In the genomic region with DNA sequence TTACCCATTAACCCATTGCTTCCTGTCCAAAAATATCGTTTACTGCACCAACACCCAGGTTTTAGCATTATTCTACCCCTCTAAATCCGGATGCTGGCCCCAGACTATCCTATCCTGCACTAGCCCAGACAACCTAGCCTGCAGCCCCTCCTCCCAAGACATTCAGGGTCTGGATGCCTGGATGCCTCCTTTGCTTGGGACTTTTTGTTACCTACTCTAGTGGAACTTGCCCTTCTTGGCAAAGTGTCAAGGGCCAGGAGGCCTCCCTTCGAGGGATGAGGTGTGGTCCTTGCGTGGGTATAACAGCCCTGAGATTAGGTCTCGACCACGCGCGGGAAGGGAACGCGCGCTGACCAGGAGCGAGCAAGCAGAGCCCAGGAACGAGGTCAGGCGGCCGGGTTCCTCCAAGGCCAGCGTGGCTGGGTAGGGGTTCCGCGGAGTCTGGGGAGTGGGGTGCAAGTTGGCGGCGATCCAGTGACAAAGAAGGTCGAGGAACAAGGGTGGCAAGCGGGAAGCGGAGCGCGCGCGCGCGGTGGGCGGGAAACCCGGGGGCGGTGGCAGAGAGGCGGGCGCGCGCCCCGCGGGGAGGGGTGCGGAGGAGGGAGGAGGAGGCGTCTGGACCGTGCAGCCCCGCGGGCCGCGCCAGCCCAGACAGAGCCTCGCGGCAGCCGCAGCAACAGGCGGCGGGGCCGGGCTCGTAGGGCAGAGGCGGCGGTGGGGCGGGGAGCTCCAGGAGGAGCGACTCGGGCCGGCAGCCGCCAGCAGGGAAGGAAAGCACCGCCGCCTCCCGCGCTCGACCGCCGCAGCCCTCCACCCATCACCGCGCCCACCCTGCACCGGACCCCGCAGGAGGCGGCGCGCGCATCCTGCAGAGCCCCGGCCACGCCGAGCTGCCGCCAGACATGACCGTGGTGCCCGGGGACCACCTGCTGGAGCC, we compare ENCODE assay signal across 8 mouse cellular contexts. TPM values are rescaled to one million over a fixed set of nuclear protein-coding genes. Genes with fewer than 3 reads are reported as not detected.
DNase-seq lines count a peak whose midpoint lies in the region; ATAC-seq and TF ChIP-seq lines count a peak whose summit lies in the region.

A gene (plus strand): TSS at position 649 of the 937 bp plus-strand sequence.

- peak; percentile 25 for ATAC-seq in activated CD4-positive, CD25-positive, alpha-beta regulatory T cell, adult 4 months
- ATAC-seq in hindbrain, postnatal 0 days: peak; percentile 94

- peak within 1 kb of the TSS; percentile 86 for H3K9ac ChIP-seq in hindbrain, postnatal 0 days (replicated peaks; ENCODE audit: low read length)

- H3K9me3 ChIP-seq in hindbrain, postnatal 0 days (ENCODE audit: low read length): no peaks in the 10 kb centered on the region
- no peaks in the 10 kb centered on the region for H3K9me3 ChIP-seq in midbrain, embryonic 10.5 days (replicated peaks)

- intact Hi-C loops in left cerebral cortex, postnatal 4 days (cut with DNase I): loop anchor here (10.0 kb wide), 1 partner anchor 81 kb away; no protein-coding TSS in a partner anchor

- under 1% methylated on average over 57 of the region's 80 CpGs for WGBS in hindbrain, postnatal 0 days
- WGBS in midbrain, embryonic 10.5 days: under 1% methylated on average over 72 of the region's 80 CpGs

- peaks cover 7% of the 10 kb centered on the region; the same call in 1 of the 2 replicates for H3K4me1 ChIP-seq in hindbrain, postnatal 0 days (ENCODE audit: insufficient read depth, low read length)
- H3K4me1 ChIP-seq in midbrain, embryonic 10.5 days: peaks cover 59% of the 10 kb centered on the region

- H3K27ac ChIP-seq in hindbrain, postnatal 0 days: peak within 1 kb of the TSS; percentile 81
- peak within 1 kb of the TSS; percentile 94 for H3K27ac ChIP-seq in midbrain, embryonic 10.5 days (replicated peaks)

- peak within 1 kb of the TSS; percentile 76 for H3K4me3 ChIP-seq in hindbrain, postnatal 0 days (ENCODE audit: low read length)
- H3K4me3 ChIP-seq in midbrain, embryonic 10.5 days: peak within 1 kb of the TSS; percentile 78

- H3K4me2 ChIP-seq in hindbrain, postnatal 0 days (ENCODE audit: low read depth, low read length): peak within 1 kb of the TSS; percentile 85

- TF ChIP-seq CTCF in hindbrain, postnatal 0 days (IDR thresholded peaks at IDR 0.05; ENCODE audit: low read depth): no peak

- DNase-seq in cerebellum, postnatal 36 days: peak; percentile 59 to 68
- peak; percentile 12 to 30 for DNase-seq in gastrocnemius, adult 8-10 months (ENCODE audit: low spot score in 2 of 2)
- DNase-seq in hindbrain, postnatal 0 days (ENCODE audit: low spot score): peak; percentile 88
- DNase-seq in left cerebral cortex, postnatal 4 days: peak; percentile 85
- peak; percentile 87 for DNase-seq in midbrain, embryonic 10.5 days (ENCODE audit: low spot score)
- peak; percentile 44 to 51 for DNase-seq in right cerebral cortex, postnatal 36 days (ENCODE audit: low spot score in 2 of 2)
- DNase-seq in yolk sac, embryonic 10.5 days (ENCODE audit: low spot score): peak; percentile 66

- H3K27me3 ChIP-seq in hindbrain, postnatal 0 days (ENCODE audit: insufficient read depth, low read length): no peaks in the 10 kb centered on the region
- H3K27me3 ChIP-seq in midbrain, embryonic 10.5 days (ENCODE audit: low read depth, poor library complexity, severe bottlenecking): peaks cover 15% of the 10 kb centered on the region

- no peaks in the 10 kb centered on the region for H3K36me3 ChIP-seq in hindbrain, postnatal 0 days (ENCODE audit: insufficient read depth, low read length)
- H3K36me3 ChIP-seq in midbrain, embryonic 10.5 days: no peaks in the 10 kb centered on the region

RNA-seq across cellular contexts. Expression of the gene that starts here (rescaled TPM):
- 10 to 100 TPM in 1 of 2 experiments, 1 to 10 TPM in 1; 9.3 to 10.1 TPM for polyA plus RNA-seq in activated CD4-positive, CD25-positive, alpha-beta regulatory T cell, adult 4 months (2017; shearing (Covaris generic))
- total RNA-seq in gastrocnemius, adult 8-10 months (2022): not detected
- total RNA-seq in hindbrain, postnatal 0 days (2014; rRNA removed): 52.0 and 53.9 TPM in 2 replicates
- polyA plus RNA-seq in hindbrain, postnatal 0 days (2015; fragmentation: Nextera tagmentation; extraction: Ambion mirVana): 9.2 and 11.3 TPM in 2 replicates
- 10 to 100 TPM; 32.9 to 36.6 TPM for total RNA-seq in left cerebral cortex, postnatal 4 days (2021)
- polyA plus RNA-seq in midbrain, embryonic 10.5 days (2016; fragmentation: Nextera tagmentation; extraction: Ambion mirVana): 3.2 and 3.4 TPM in 2 replicates

Comparison
In these comparisons a context has a peak if more than half of its experiments do, and no peak if none do; other contexts are left out.
1. Peak in every context shown above with its lines: DNase-seq, ATAC-seq, H3K4me3 ChIP-seq and H3K27ac ChIP-seq.
2. RNA of the gene that starts here (total RNA-seq): 52.0 to 53.9 TPM in hindbrain, postnatal 0 days and 32.9 to 36.6 TPM in left cerebral cortex, postnatal 4 days; not detected in gastrocnemius, adult 8-10 months; every median in the first group is over 10 times any median in the second.
3. Peak in DNase-seq in gastrocnemius, adult 8-10 months; RNA of the gene not detected or under 1 TPM.
4. DNase-seq: peak in every context shown above with its lines; median percentile 88 in hindbrain, postnatal 0 days; 87 in midbrain, embryonic 10.5 days; 85 in left cerebral cortex, postnatal 4 days; 66 in yolk sac, embryonic 10.5 days; 64 in cerebellum, postnatal 36 days; 48 in right cerebral cortex, postnatal 36 days; 21 in gastrocnemius, adult 8-10 months.